Mouse (Mus musculus) lung, embryonic 14.5 days (tissue): Measurements from ENCODE around the gene Jmjd1c. TPM values are rescaled to one million over a fixed set of nuclear protein-coding genes. Genes with fewer than 3 reads are reported as not detected.

Source experiments
- ATAC-seq: fragments of 200-750 bp; cut with Nextera tagmentation; 2 replicates; pipeline ENCODE4 v1.8.0; 2017; ENCODE audit warnings: mild to moderate bottlenecking, moderate TSS enrichment, moderate library complexity; ENCODE audit not compliant: insufficient read depth
- DNase-seq: peaks from one replicate; pipeline ENCODE4 v3.0.0-alpha.2; 2015
- H3K27ac ChIP-seq: fragments of 300-500 bp; sonication (generic); 2 replicates; pipeline ENCODE4 v1.5.1; 2014; ENCODE audit warnings: low read depth, mild to moderate bottlenecking, moderate library complexity
- H3K27me3 ChIP-seq: fragments of 300-500 bp; sonication (generic); 2 replicates; pipeline ENCODE4 v1.6.1; 2014; ENCODE audit warnings: low read length, control low read depth; ENCODE audit not compliant: insufficient read depth
- H3K36me3 ChIP-seq: fragments of 300-500 bp; sonication (generic); 2 replicates; pipeline ENCODE4 v1.6.1; 2014; ENCODE audit warnings: control low read depth; ENCODE audit not compliant: insufficient read depth
- H3K4me1 ChIP-seq: fragments of 300-500 bp; sonication (generic); 2 replicates; pipeline ENCODE4 v1.6.1; 2014; ENCODE audit warnings: antibody characterized with exemption, control low read depth; ENCODE audit not compliant: insufficient read depth
- H3K4me2 ChIP-seq: fragments of 300-500 bp; sonication (generic); 2 replicates; pipeline ENCODE4 v1.6.1; 2014; ENCODE audit warnings: mild to moderate bottlenecking
- H3K4me3 ChIP-seq: fragments of 300-500 bp; sonication (generic); 2 replicates; pipeline ENCODE4 v1.5.1; 2014; ENCODE audit warnings: low read depth, low read length
- H3K9ac ChIP-seq: fragments of 300-500 bp; sonication (generic); 2 replicates; pipeline ENCODE4 v1.6.1; 2014
- H3K9me3 ChIP-seq: fragments of 300-500 bp; sonication (generic); 2 replicates; pipeline ENCODE4 v1.6.1; 2016; ENCODE audit warnings: low read depth, low read length, control low read depth
- CTCF ChIP-seq: IDR thresholded peaks from 2 replicates; pipeline ENCODE4 v1.5.1; 2016; ENCODE audit warnings: antibody characterized with exemption, low read depth
- WGBS: fragments of 180-500 bp; shearing (Covaris S2); extraction: QIAGEN DNeasy Blood & Tissue Kit; methylation state at CpG from one replicate; pipeline ENCODE4 v1.1.7; 2014; 5-methylcytosine and 5-hydroxymethylcytosine counted together
- polyA plus RNA-seq: library from polyadenylated mRNA; unstranded; fragments of >200 nt; fragmentation: Nextera tagmentation; extraction: Ambion mirVana; gene quantifications from 2 replicates; pipeline ENCODE4 v1.2.1, GENCODE M21; 2014

The Jmjd1c gene
- polyA plus RNA-seq, 1 experiment from 2014 or later, result 34.9 TPM

DNA sequence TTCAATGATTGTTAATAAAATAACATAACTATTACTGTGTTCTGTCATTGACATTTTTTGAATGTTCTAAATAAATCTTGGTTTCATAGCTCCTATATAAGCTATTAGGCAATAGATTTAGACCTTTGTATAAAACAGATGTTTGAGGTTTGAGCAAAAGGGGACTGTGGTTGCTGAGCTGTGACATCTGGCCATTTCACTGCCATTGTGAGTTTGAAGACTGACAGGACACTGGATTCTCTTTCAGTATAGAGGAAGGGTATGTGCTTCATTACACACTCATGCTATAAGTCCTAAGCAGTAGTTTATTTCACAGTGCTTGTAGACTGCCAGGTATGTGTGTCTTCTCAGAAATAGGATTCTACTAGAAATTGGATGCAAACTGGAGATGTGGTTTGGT, 105.8 kb downstream of the Jmjd1c start:
- Histone ChIP-seq H3K4me1 (0 out of 2 replicates have a peak, but pooled peaks cover 3% of the 10 kb centered on the region), H3K36me3 (no peaks in the 10 kb centered on the region), H3K27ac (no peak overlapping the region), H3K4me2 (no peak overlapping the region), H3K27me3 (no peaks in the 10 kb centered on the region), H3K9ac (no peak overlapping the region), H3K9me3 (no peaks in the 10 kb centered on the region), H3K4me3 (no peak overlapping the region)
- ATAC-seq (no peak), DNase-seq (peak; percentile 68)
- no peak for TF ChIP-seq CTCF

DNA sequence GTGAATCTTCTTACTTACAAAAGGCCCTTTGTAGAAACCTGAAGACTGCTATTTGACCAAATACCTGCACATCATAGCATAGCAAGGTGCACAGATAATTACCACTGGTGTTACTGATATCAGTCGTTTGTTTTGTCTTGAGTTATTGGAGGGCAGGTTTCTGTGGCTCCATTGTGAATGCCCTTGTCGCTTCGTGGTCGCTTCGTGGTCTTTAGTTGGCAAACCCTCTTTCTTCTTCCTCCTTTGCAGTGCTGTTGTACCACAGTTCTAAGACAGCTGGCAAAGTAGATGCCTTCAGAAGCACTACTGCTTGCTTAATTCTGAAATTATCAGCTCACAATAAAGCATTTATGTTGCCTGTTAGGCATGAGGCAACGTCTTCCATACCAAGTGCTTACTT, 106.5 kb downstream of the Jmjd1c start:
- ATAC-seq (no peak), DNase-seq (no peak)
- Histone ChIP-seq H3K9me3 (no peaks in the 10 kb centered on the region), H3K9ac (no peak overlapping the region), H3K4me1 (0 out of 2 replicates have a peak, but pooled peaks cover 3% of the 10 kb centered on the region), H3K27me3 (no peaks in the 10 kb centered on the region), H3K27ac (no peak overlapping the region), H3K4me2 (no peak overlapping the region), H3K4me3 (no peak overlapping the region), H3K36me3 (no peaks in the 10 kb centered on the region)
- no peak for TF ChIP-seq CTCF
- WGBS, result 84% methylated on average over 6 of the region's 6 CpGs

DNA sequence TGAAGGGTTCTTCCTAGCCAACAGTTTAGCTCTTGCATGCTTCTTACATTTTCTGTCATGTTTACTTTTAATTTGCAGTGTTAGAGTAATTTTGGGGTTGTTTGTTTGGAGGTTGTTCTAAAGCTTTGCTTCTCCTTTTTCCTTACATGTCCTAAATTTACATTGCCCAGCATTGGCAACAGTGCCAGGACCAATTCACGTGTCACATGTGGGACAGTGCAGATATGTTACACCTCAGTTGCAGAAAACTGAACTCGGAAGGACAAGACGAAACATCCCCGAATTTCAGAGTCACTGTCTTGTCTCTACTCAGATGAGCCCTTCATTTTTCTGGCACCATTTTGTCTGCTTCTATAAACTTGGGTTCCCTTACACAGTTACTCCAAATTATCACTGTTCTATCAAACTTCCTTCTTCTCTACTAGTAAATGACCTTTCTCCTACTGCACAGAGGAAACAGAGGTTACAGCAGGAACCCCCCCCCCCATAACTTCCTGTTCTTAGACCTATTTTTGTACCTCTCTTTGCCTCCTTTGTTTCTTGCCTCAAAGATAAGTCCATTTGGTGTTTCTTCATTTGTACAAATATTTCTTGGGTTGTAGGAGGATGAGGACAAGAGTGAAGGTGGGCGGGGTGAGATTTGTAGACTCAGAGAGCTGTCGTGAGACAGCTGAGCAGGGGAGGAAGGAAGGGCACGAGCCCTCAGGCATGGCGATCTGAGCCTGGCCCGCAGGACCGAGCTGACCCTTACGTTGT, 108.9 kb downstream of the Jmjd1c start:
- Histone ChIP-seq H3K36me3 (no peaks in the 10 kb centered on the region), H3K4me3 (no peak overlapping the region), H3K9ac (no peak overlapping the region), H3K4me2 (no peak overlapping the region), H3K27me3 (no peaks in the 10 kb centered on the region), H3K9me3 (no peaks in the 10 kb centered on the region), H3K27ac (no peak overlapping the region), H3K4me1 (no peaks in the 10 kb centered on the region)
- DNase-seq (no peak), ATAC-seq (no peak)
- WGBS, result 82% methylated on average over 11 of the region's 11 CpGs
- TF ChIP-seq CTCF, result no peak

DNA sequence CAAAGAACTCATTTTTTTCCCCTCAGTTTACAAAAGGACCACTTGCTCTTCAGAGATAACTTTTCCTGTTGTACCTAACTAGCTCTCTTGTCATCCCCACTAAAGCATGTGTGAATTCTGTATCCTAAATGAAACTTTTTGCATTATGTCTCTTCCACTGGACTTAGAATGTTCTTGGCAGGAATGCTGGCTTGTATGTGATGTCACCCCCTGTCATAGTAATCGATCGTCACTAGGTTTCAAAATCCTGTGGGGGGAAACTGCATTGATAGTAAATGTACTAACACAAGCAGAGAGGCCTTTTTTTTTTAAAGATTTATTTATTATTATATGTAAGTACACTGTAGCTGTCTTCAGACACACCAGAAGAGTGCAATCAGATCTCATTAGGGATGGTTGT, 112.0 kb downstream of the Jmjd1c start:
- no peak overlapping the region for H3K9ac ChIP-seq
- H3K9me3 ChIP-seq, result no peaks in the 10 kb centered on the region
- no peak overlapping the region for H3K27ac ChIP-seq
- DNase-seq (no peak), ATAC-seq (no peak)
- TF ChIP-seq CTCF, result no peak
- H3K36me3 ChIP-seq, result no peaks in the 10 kb centered on the region
- no peak overlapping the region for H3K4me3 ChIP-seq
- no peaks in the 10 kb centered on the region for H3K4me1 ChIP-seq
- H3K4me2 ChIP-seq, result no peak overlapping the region
- no peaks in the 10 kb centered on the region for H3K27me3 ChIP-seq
- WGBS, result 60% methylated on average over 2 of the region's 2 CpGs

DNA sequence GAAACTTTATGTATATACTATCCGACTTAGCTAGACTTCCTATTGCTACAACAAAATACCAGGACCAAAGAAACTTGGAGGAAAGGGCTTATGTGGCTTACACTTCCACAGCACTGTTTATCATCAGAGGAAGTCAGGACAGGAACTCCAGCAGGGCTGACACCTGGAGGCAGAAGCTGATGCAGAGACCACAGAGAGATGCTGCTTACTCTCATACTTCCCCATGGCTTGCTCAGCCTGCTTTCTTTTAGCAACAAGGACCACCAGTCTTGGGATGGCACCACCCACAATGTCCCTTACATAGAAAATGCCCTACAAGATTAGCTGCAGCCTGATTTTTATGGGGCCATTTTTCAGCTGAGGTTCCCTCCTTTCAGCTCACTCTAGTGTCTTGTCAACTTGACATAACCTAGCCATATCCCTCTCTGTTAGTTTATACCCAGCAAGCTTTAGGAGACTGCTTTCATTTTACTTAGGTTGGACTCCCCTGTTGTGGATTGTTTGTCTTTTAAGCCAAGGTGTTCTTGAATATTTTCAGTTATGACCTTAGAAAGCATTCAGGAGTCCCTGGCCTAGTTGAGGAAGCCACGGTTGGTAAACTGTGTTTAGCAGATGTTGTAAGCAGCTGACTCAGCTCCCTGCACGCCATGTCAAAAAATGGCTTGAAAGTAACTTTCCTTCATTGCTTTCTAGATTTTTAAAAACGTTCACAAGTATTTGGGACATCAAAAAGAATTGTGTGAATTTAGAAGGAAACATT, 114.2 kb downstream of the Jmjd1c start:
- Histone ChIP-seq H3K9me3 (no peaks in the 10 kb centered on the region), H3K4me1 (no peaks in the 10 kb centered on the region), H3K36me3 (no peaks in the 10 kb centered on the region), H3K9ac (no peak overlapping the region), H3K27me3 (no peaks in the 10 kb centered on the region), H3K4me2 (no peak overlapping the region), H3K4me3 (no peak overlapping the region), H3K27ac (no peak overlapping the region)
- DNase-seq (peak; percentile 39), ATAC-seq (no peak)
- WGBS, result 52% methylated on average over 4 of the region's 4 CpGs
- no peak for TF ChIP-seq CTCF

DNA sequence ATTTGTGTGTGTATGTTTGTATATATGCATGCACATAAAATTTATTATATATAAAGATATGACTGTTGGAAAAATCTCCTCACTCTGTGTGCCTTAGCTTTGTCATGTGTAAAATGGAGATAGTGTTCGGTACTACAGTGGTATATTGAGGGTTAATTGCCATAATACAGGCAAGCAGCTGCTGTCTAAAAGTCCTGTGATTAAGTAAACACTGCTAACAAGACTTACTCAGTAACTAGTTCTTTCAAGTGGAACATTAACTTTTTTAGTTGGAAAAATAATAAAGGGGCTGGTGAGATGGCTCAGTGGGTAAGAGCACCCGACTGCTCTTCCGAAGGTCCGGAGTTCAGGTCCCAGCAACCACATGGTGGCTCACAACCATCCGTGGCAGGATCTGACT, 116.1 kb downstream of the Jmjd1c start:
- H3K9ac ChIP-seq, result no peak overlapping the region
- H3K27me3 ChIP-seq, result no peaks in the 10 kb centered on the region
- no peaks in the 10 kb centered on the region for H3K4me1 ChIP-seq
- DNase-seq, result no peak
- 0 out of 2 replicates have a peak, but pooled peaks cover 2% of the 10 kb centered on the region for H3K36me3 ChIP-seq
- H3K4me3 ChIP-seq, result no peak overlapping the region
- TF ChIP-seq CTCF, result no peak
- ATAC-seq, result no peak
- H3K9me3 ChIP-seq, result no peaks in the 10 kb centered on the region
- WGBS, result 87% methylated on average over 5 of the region's 5 CpGs
- H3K4me2 ChIP-seq, result no peak overlapping the region
- no peak overlapping the region for H3K27ac ChIP-seq

DNA sequence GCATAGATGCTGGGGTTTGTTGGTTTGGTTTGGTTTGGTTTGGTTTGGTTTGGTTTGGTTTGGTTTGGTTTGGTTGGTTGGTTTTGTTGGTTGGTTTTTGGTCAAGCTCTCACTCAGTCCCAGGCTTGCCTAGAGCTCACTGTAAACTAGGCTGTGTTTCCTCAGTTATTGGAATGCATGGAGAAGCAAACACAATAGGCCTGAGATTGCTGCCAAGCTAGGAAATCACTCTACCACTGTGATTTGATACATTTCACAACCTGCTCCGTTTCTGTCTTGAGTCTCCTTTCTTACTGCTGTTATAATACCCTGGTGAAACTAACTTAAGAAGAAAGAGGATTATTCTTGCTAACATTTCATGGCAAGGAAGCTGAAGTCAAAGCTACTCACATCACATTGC, 117.8 kb downstream of the Jmjd1c start:
- no peak overlapping the region for H3K9ac ChIP-seq
- 61% methylated on average over 1 of the region's 1 CpGs for WGBS
- H3K36me3 ChIP-seq, result peaks cover 11% of the 10 kb centered on the region; the same call in 1 of the 2 replicates
- no peaks in the 10 kb centered on the region for H3K9me3 ChIP-seq
- DNase-seq (no peak), ATAC-seq (no peak)
- H3K4me1 ChIP-seq, result no peaks in the 10 kb centered on the region
- no peak overlapping the region for H3K4me3 ChIP-seq
- no peak for TF ChIP-seq CTCF
- H3K27ac ChIP-seq, result no peak overlapping the region
- H3K4me2 ChIP-seq, result no peak overlapping the region
- no peaks in the 10 kb centered on the region for H3K27me3 ChIP-seq
